Mouse (Mus musculus) heart, embryonic 15.5 days (tissue): Measurements from ENCODE around the gene Mllt11. TPM values are rescaled to one million over a fixed set of nuclear protein-coding genes. Genes with fewer than 3 reads are reported as not detected.
"Not testable (repeated sequence)": the region's sequence is repeated elsewhere in the genome, so short reads cannot be mapped to it uniquely, and the experiment has no call there.

Source experiments
- ATAC-seq: fragments of 200-750 bp; cut with Nextera tagmentation; replicated peaks from 2 replicates; pipeline ENCODE4 v1.8.0; 2017; ENCODE audit warnings: low read depth, moderate TSS enrichment; ENCODE audit not compliant: insufficient number of reproducible peaks, insufficient read depth, low FRiP score
- H3K27ac ChIP-seq: fragments of 300-500 bp; sonication (generic); 2 replicates; pipeline ENCODE4 v1.5.1; 2015; ENCODE audit warnings: mild to moderate bottlenecking, inconsistent platforms
- H3K27me3 ChIP-seq: fragments of 300-500 bp; sonication (generic); 2 replicates; pipeline ENCODE4 v1.6.1; 2015; ENCODE audit warnings: inconsistent platforms
- H3K36me3 ChIP-seq: fragments of 300-500 bp; sonication (generic); 2 replicates; pipeline ENCODE4 v1.6.1; 2015; ENCODE audit warnings: mild to moderate bottlenecking, inconsistent platforms
- H3K4me1 ChIP-seq: fragments of 300-500 bp; sonication (generic); replicated peaks from 2 replicates; pipeline ENCODE4 v1.6.1; 2015; ENCODE audit warnings: inconsistent platforms
- H3K4me2 ChIP-seq: fragments of 300-500 bp; sonication (generic); 2 replicates; pipeline ENCODE4 v1.6.1; 2015; ENCODE audit warnings: inconsistent platforms, mild to moderate bottlenecking, moderate library complexity
- H3K4me3 ChIP-seq: fragments of 300-500 bp; sonication (generic); 2 replicates; pipeline ENCODE4 v1.5.1; 2015; ENCODE audit warnings: mild to moderate bottlenecking, inconsistent platforms
- H3K9ac ChIP-seq: fragments of 300-500 bp; sonication (generic); 2 replicates; pipeline ENCODE4 v1.6.1; 2015; ENCODE audit warnings: mild to moderate bottlenecking, inconsistent platforms
- H3K9me3 ChIP-seq: fragments of 300-500 bp; sonication (generic); replicated peaks from 2 replicates; pipeline ENCODE4 v1.6.1; 2016; ENCODE audit warnings: inconsistent platforms
- WGBS: fragments of 180-500 bp; shearing (Covaris S2); methylation state at CpG from one replicate; pipeline ENCODE4 v1.1.7; 2015; ENCODE audit warnings: mixed read lengths; 5-methylcytosine and 5-hydroxymethylcytosine counted together
- polyA plus RNA-seq: library from polyadenylated mRNA; unstranded; fragments of >200 nt; fragmentation: Nextera tagmentation; extraction: Ambion mirVana; gene quantifications from 2 replicates; pipeline ENCODE4 v1.2.1, GENCODE M21; 2015

Gene Mllt11
- polyA plus RNA-seq, 1 experiment from 2014 or later: 10.6 TPM

GRCm38 (mm10) chr3:95212889-95213608, 18.9 kb downstream of the Mllt11 start:
- WGBS: 87% methylated on average over 9 of the region's 10 CpGs
- not testable (repeated sequence) for ATAC-seq, H3K9ac ChIP-seq, H3K4me3 ChIP-seq, H3K4me1 ChIP-seq, H3K27ac ChIP-seq, H3K4me2 ChIP-seq, H3K9me3 ChIP-seq, H3K27me3 ChIP-seq
- H3K36me3 ChIP-seq: peaks cover 20% of the 10 kb centered on the region

GRCm38 (mm10) chr3:95210585-95210984, 21.4 kb downstream of the Mllt11 start:
- no peak for ATAC-seq
- 88% methylated on average over 2 of the region's 2 CpGs for WGBS
- Histone ChIP-seq H3K27ac (no peak overlapping the region), H3K36me3 (peaks cover 35% of the 10 kb centered on the region), H3K4me2 (no peak overlapping the region), H3K4me3 (no peak overlapping the region), H3K4me1 (no peaks in the 10 kb centered on the region), H3K9me3 (no peaks in the 10 kb centered on the region), H3K27me3 (no peaks in the 10 kb centered on the region), H3K9ac (no peak overlapping the region)

GRCm38 (mm10) chr3:95208286-95208685, 23.7 kb downstream of the Mllt11 start:
- Histone ChIP-seq H3K4me2 (no peak overlapping the region), H3K9ac (no peak overlapping the region), H3K36me3 (peaks cover 37% of the 10 kb centered on the region), H3K27ac (no peak overlapping the region), H3K4me3 (no peak overlapping the region), H3K27me3 (no peaks in the 10 kb centered on the region), H3K9me3 (no peaks in the 10 kb centered on the region), H3K4me1 (no peaks in the 10 kb centered on the region)
- ATAC-seq: no peak
- 86% methylated on average over 4 of the region's 4 CpGs for WGBS

GRCm38 (mm10) chr3:95203880-95204279, 28.1 kb downstream of the Mllt11 start:
- Histone ChIP-seq H3K9ac (no peak overlapping the region), H3K4me2 (no peak overlapping the region), H3K27me3 (no peaks in the 10 kb centered on the region), H3K4me1 (no peaks in the 10 kb centered on the region), H3K9me3 (no peaks in the 10 kb centered on the region), H3K36me3 (peaks cover 67% of the 10 kb centered on the region), H3K4me3 (no peak overlapping the region), H3K27ac (no peak overlapping the region)
- 86% methylated on average over 6 of the region's 6 CpGs for WGBS
- no peak for ATAC-seq

- no peak overlapping the region for H3K27ac ChIP-seq
- H3K36me3 ChIP-seq: peaks cover 79% of the 10 kb centered on the region
- H3K4me2 ChIP-seq: no peak overlapping the region
- no peak overlapping the region for H3K9ac ChIP-seq
- WGBS: 75% methylated on average over 2 of the region's 2 CpGs
- no peaks in the 10 kb centered on the region for H3K9me3 ChIP-seq
- no peak for ATAC-seq
- H3K4me1 ChIP-seq: no peaks in the 10 kb centered on the region
- no peaks in the 10 kb centered on the region for H3K27me3 ChIP-seq
- H3K4me3 ChIP-seq: no peak overlapping the region
These were observed 31.4 kb downstream of the Mllt11 start for GRCm38 (mm10) chr3:95200562-95200961.

- ATAC-seq: no peak
- no peaks in the 10 kb centered on the region for H3K27me3 ChIP-seq
- no peak overlapping the region for H3K4me2 ChIP-seq
- no peaks in the 10 kb centered on the region for H3K4me1 ChIP-seq
- no peaks in the 10 kb centered on the region for H3K9me3 ChIP-seq
- H3K9ac ChIP-seq: no peak overlapping the region
- no peak overlapping the region for H3K27ac ChIP-seq
- peaks cover 80% of the 10 kb centered on the region for H3K36me3 ChIP-seq
- no peak overlapping the region for H3K4me3 ChIP-seq
- WGBS: 89% methylated on average over 7 of the region's 7 CpGs
These were observed 31.8 kb downstream of the Mllt11 start for GRCm38 (mm10) chr3:95200132-95200531.

- no peaks in the 10 kb centered on the region for H3K27me3 ChIP-seq
- no peaks in the 10 kb centered on the region for H3K4me1 ChIP-seq
- H3K4me3 ChIP-seq: no peak overlapping the region
- H3K9ac ChIP-seq: no peak overlapping the region
- H3K4me2 ChIP-seq: no peak overlapping the region
- ATAC-seq: no peak
- no peaks in the 10 kb centered on the region for H3K9me3 ChIP-seq
- 67% methylated on average over 1 of the region's 1 CpGs for WGBS
- no peak overlapping the region for H3K27ac ChIP-seq
- H3K36me3 ChIP-seq: peaks cover 80% of the 10 kb centered on the region
These were observed 32.9 kb downstream of the Mllt11 start for GRCm38 (mm10) chr3:95199101-95199500.

- H3K27me3 ChIP-seq: no peaks in the 10 kb centered on the region
- no peak overlapping the region for H3K4me3 ChIP-seq
- H3K27ac ChIP-seq: no peak overlapping the region
- no peak overlapping the region for H3K4me2 ChIP-seq
- H3K36me3 ChIP-seq: peaks cover 70% of the 10 kb centered on the region
- no peak overlapping the region for H3K9ac ChIP-seq
- no peak for ATAC-seq
- no peaks in the 10 kb centered on the region for H3K4me1 ChIP-seq
- WGBS: 73% methylated on average over 2 of the region's 2 CpGs
- no peaks in the 10 kb centered on the region for H3K9me3 ChIP-seq
These were observed 36.2 kb downstream of the Mllt11 start for GRCm38 (mm10) chr3:95195772-95196171.

GRCm38 (mm10) chr3:95194721-95195135, 37.2 kb downstream of the Mllt11 start:
- no peak overlapping the region for H3K4me3 ChIP-seq
- ATAC-seq: no peak
- H3K9ac ChIP-seq: no peak overlapping the region
- H3K4me2 ChIP-seq: no peak overlapping the region
- no peaks in the 10 kb centered on the region for H3K27me3 ChIP-seq
- no peaks in the 10 kb centered on the region for H3K9me3 ChIP-seq
- H3K27ac ChIP-seq: no peak overlapping the region
- peaks cover 68% of the 10 kb centered on the region for H3K36me3 ChIP-seq
- 77% methylated on average over 6 of the region's 6 CpGs for WGBS
- no peaks in the 10 kb centered on the region for H3K4me1 ChIP-seq

- Histone ChIP-seq H3K4me1 (no peaks in the 10 kb centered on the region), H3K9me3 (no peaks in the 10 kb centered on the region), H3K9ac (no peak overlapping the region), H3K27ac (no peak overlapping the region), H3K4me2 (no peak overlapping the region), H3K36me3 (peaks cover 49% of the 10 kb centered on the region), H3K27me3 (no peaks in the 10 kb centered on the region), H3K4me3 (no peak overlapping the region)
- 86% methylated on average over 6 of the region's 6 CpGs for WGBS
- ATAC-seq: no peak
These were observed 45.1 kb downstream of the Mllt11 start for GRCm38 (mm10) chr3:95186888-95187287.

GRCm38 (mm10) chr3:95186100-95186499, 45.9 kb downstream of the Mllt11 start:
- WGBS: 83% methylated on average over 2 of the region's 2 CpGs
- no peak overlapping the region for H3K4me2 ChIP-seq
- no peak overlapping the region for H3K9ac ChIP-seq
- no peaks in the 10 kb centered on the region for H3K9me3 ChIP-seq
- H3K36me3 ChIP-seq: peaks cover 49% of the 10 kb centered on the region
- no peaks in the 10 kb centered on the region for H3K27me3 ChIP-seq
- H3K27ac ChIP-seq: no peak overlapping the region
- no peak for ATAC-seq
- no peaks in the 10 kb centered on the region for H3K4me1 ChIP-seq
- H3K4me3 ChIP-seq: no peak overlapping the region
